Mouse (Mus musculus): Measurements from ENCODE around the gene Fbln2. TPM values are rescaled to one million over a fixed set of nuclear protein-coding genes. Genes with fewer than 3 reads are reported as not detected.

Fbln2 gene
- total and polyA plus RNA-seq, 3 experiments = 0.81 TPM; not detected in 2

DNA sequence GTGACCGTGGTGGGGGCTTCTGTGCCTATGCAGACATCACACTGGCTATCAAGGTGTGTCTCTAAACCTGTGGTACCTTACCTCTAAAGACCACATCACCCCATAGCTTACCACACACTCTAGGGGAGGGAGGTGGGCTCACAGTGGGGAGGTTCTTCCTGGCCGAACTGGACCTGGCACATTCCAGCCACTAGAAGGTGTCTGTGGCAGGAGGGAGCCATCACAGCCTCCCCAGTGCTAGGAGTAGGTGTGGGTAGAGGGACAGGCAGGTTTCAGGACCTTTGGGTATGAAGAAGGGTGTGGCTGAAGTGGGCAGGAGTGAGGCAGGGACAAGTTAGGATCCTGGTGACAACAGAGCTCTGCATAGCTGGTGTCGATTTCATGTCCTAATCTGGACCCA is 44.4 kb upstream of the Fbln2 start:
- H3K36me3 ChIP-seq (replicated peaks in 1 of 2; ENCODE audit: control insufficient read depth in 1 of 2, insufficient read depth in 1 of 2, low read length in 1 of 2) = no peaks in the 10 kb centered on the region

DNA sequence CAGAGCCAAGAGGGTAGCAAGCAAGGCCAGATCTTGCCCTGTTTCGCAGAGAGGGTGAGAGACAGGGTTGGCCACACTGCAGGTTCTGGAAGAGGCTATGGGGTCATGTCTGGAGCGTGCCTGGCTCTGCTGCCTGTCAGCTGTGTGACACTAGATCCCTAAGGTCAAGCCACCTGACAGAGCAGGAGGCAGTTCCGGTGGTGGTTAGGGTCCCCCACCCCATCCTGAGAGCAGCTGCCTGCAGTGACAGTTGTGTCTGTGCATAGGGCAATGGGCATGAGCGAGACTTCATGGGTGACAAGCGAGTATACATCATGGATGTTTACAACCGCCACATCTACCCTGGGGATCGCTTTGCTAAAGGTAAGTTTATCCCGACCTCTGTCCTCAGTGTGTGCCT is 43.1 kb upstream of the Fbln2 start:
- Histone ChIP-seq H3K27me3 (replicated peaks) (peaks cover 50% of the 10 kb centered on the region), H3K4me3 (replicated peaks in 1 of 3; ENCODE audit: low read depth in 2 of 3, low read length in 2 of 3, poor library complexity in 1 of 3) (no peak overlapping the region), H3K4me2 (ENCODE audit: insufficient read depth, low read depth, poor library complexity, severe bottlenecking) (no peak overlapping the region), H3K27ac (ENCODE audit: insufficient read depth, low read depth) (no peak overlapping the region), H3K9me3 (replicated peaks; ENCODE audit: low read length) (no peaks in the 10 kb centered on the region), H3K9ac (ENCODE audit: insufficient read depth, low read depth) (no peak overlapping the region), H3K36me3 (replicated peaks in 1 of 2; ENCODE audit: control insufficient read depth in 1 of 2, insufficient read depth in 1 of 2, low read length in 1 of 2) (no peaks in the 10 kb centered on the region), H3K79me2 (replicated peaks; ENCODE audit: control insufficient read depth, extremely low read depth, insufficient read depth, poor library complexity, severe bottlenecking) (no peaks in the 10 kb centered on the region), H3K4me1 (ENCODE audit: control insufficient read depth in 1 of 2, insufficient read depth in 2 of 2) (peaks cover 3 to 10% of the 10 kb centered on the region in 2 experiments; a peak in 3 of 4 replicates)
- dilution Hi-C loops (cut with MboI; ENCODE audit: extremely low pct_ligation_motif_present, extremely low pct_unique_long_range_greater_than_20kb, low sequenced_read_pairs) = no loop called here
- TF ChIP-seq UBTF (IDR thresholded peaks at IDR 0.05; ENCODE audit: low read depth, low read length) (no peak), RAD21 (IDR thresholded peaks at IDR 0.05; ENCODE audit: low read depth, low read length) (no peak), TCF12 (IDR thresholded peaks at IDR 0.05; ENCODE audit: low read depth, low read length) (no peak), JUND (conservative IDR thresholded peaks at IDR 0.05; ENCODE audit: low read depth, low read length) (no peak), HCFC1 (IDR thresholded peaks at IDR 0.05; ENCODE audit: low read depth, low read length) (no peak), CHD2 (IDR thresholded peaks at IDR 0.05; ENCODE audit: low read length) (no peak), IRF4 (IDR thresholded peaks at IDR 0.05; ENCODE audit: low read depth, low read length) (no peak), POLR2A (IDR thresholded peaks at IDR 0.05; ENCODE audit: low read depth, low read length) (no peak), NRF1 (IDR thresholded peaks at IDR 0.05; ENCODE audit: low read depth, low read length) (no peak)
- no peak for DNase-seq (ENCODE audit: extremely low read depth)
- in situ Hi-C loops (cut with MboI; ENCODE audit: low pct_ligation_motif_present, low pct_unique_long_range_greater_than_20kb, low sequenced_read_pairs) = loop anchor here (25.0 kb wide), 1 partner anchor 243 kb away; the partner anchor contains the start of gene Wnt7a

More for the DNA sequence above, 44.4 kb upstream of the Fbln2 start:
- Histone ChIP-seq H3K4me2 (ENCODE audit: insufficient read depth, low read depth, poor library complexity, severe bottlenecking) (no peak overlapping the region), H3K4me1 (ENCODE audit: control insufficient read depth in 1 of 2, insufficient read depth in 2 of 2) (peaks cover 3 to 7% of the 10 kb centered on the region in 2 experiments; a peak in 2 of 4 replicates), H3K79me2 (replicated peaks; ENCODE audit: control insufficient read depth, extremely low read depth, insufficient read depth, poor library complexity, severe bottlenecking) (no peaks in the 10 kb centered on the region), H3K9ac (ENCODE audit: insufficient read depth, low read depth) (no peak overlapping the region), H3K4me3 (replicated peaks in 1 of 3; ENCODE audit: low read depth in 2 of 3, low read length in 2 of 3, poor library complexity in 1 of 3) (no peak overlapping the region), H3K27me3 (replicated peaks) (peaks cover 51% of the 10 kb centered on the region), H3K27ac (ENCODE audit: insufficient read depth, low read depth) (no peak overlapping the region), H3K9me3 (replicated peaks; ENCODE audit: low read length) (no peaks in the 10 kb centered on the region)
- dilution Hi-C loops (cut with MboI; ENCODE audit: extremely low pct_ligation_motif_present, extremely low pct_unique_long_range_greater_than_20kb, low sequenced_read_pairs) (no loop called here), in situ Hi-C loops (cut with MboI; ENCODE audit: low pct_ligation_motif_present, low pct_unique_long_range_greater_than_20kb, low sequenced_read_pairs) (loop anchor here (25.0 kb wide), 1 partner anchor 244 kb away; the partner anchor contains the start of gene Wnt7a)
- TF ChIP-seq SIN3A (IDR thresholded peaks at IDR 0.05; ENCODE audit: low read length) (no peak), ZNF384 (IDR thresholded peaks at IDR 0.05; ENCODE audit: low read depth, low read length) (no peak), NRF1 (IDR thresholded peaks at IDR 0.05; ENCODE audit: low read depth, low read length) (no peak), MEF2A (IDR thresholded peaks at IDR 0.05; ENCODE audit: borderline replicate concordance, low read depth, low read length) (no peak), TCF12 (IDR thresholded peaks at IDR 0.05; ENCODE audit: low read depth, low read length) (no peak), EP300 (IDR thresholded peaks at IDR 0.05; ENCODE audit: low read length) (no peak)
- no peak for DNase-seq (ENCODE audit: extremely low read depth)

DNA sequence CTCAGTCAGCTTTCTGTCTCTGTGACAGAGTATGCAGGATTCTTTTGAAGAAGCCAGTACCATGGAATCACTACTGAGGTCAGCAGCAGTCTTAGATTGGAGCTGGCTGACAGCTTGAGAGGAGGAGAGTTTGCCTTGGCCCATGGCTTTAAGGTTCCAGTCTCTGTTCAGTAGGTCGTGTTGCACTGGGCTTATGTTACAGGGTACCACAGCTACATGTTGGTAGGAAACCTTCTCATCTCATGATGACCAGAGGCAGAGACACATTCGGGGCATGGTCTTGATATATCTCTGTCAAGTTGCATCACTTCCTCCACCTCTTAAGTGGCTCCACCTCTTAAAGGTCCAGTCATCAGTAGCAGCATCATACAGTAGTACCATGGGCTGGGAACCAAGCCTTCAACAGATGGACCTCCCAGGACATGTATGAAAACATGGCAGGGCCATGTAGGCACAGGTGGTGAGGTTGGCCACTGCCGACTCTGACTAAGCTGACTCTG is 40.8 kb upstream of the Fbln2 start:
- H3K9me3 ChIP-seq (replicated peaks; ENCODE audit: low read length) = no peaks in the 10 kb centered on the region
- peak; percentile 38 for DNase-seq (ENCODE audit: extremely low read depth)
- dilution Hi-C loops (cut with MboI; ENCODE audit: extremely low pct_ligation_motif_present, extremely low pct_unique_long_range_greater_than_20kb, low sequenced_read_pairs) = no loop called here
- in situ Hi-C loops (cut with MboI; ENCODE audit: low pct_ligation_motif_present, low pct_unique_long_range_greater_than_20kb, low sequenced_read_pairs) = loop anchor here (5.0 to 25.0 kb wide), 2 partner anchors 106 to 241 kb away; partner anchors contain the start of gene Wnt7a
- H3K79me2 ChIP-seq (replicated peaks; ENCODE audit: control insufficient read depth, extremely low read depth, insufficient read depth, poor library complexity, severe bottlenecking) = no peaks in the 10 kb centered on the region
- TF ChIP-seq POLR2A (IDR thresholded peaks at IDR 0.05; ENCODE audit: low read depth, low read length) (peak; percentile 48), MAFK (IDR thresholded peaks at IDR 0.05; ENCODE audit: insufficient replicate concordance, low read length) (no peak), TBP (conservative IDR thresholded peaks at IDR 0.05; ENCODE audit: low read depth, low read length) (peak; percentile 91), UBTF (IDR thresholded peaks at IDR 0.05; ENCODE audit: low read depth, low read length) (no peak), JUN (IDR thresholded peaks at IDR 0.05; ENCODE audit: insufficient read depth, low read depth, low read length) (no peak), NRF1 (IDR thresholded peaks at IDR 0.05; ENCODE audit: low read depth, low read length) (no peak), USF1 (IDR thresholded peaks at IDR 0.05; ENCODE audit: low read depth, low read length) (no peak)
- peak overlapping the region; percentile 86 for H3K9ac ChIP-seq (ENCODE audit: insufficient read depth, low read depth)
- no peak overlapping the region for H3K27ac ChIP-seq (ENCODE audit: insufficient read depth, low read depth)
- peak overlapping the region; percentile 2 to 67 (median 41) for H3K4me3 ChIP-seq (replicated peaks in 1 of 3; ENCODE audit: low read depth in 2 of 3, low read length in 2 of 3, poor library complexity in 1 of 3)
- no peaks in the 10 kb centered on the region for H3K36me3 ChIP-seq (replicated peaks in 1 of 2; ENCODE audit: control insufficient read depth in 1 of 2, insufficient read depth in 1 of 2, low read length in 1 of 2)
- H3K27me3 ChIP-seq (replicated peaks) = peaks cover 66% of the 10 kb centered on the region
- peaks cover 3 to 10% of the 10 kb centered on the region in 2 experiments; a peak in 3 of 4 replicates for H3K4me1 ChIP-seq (ENCODE audit: control insufficient read depth in 1 of 2, insufficient read depth in 2 of 2)
- peak overlapping the region; percentile 84; the same call in 1 of the 2 replicates for H3K4me2 ChIP-seq (ENCODE audit: insufficient read depth, low read depth, poor library complexity, severe bottlenecking)

Measured in CH12.LX (cell line).